Mouse (Mus musculus): Measurements from ENCODE around the gene Hsf4. TPM values are rescaled to one million over a fixed set of nuclear protein-coding genes. Genes with fewer than 3 reads are reported as not detected.

The Hsf4 gene
- polyA plus RNA-seq, 1 experiment from 2014 or later: 0.40 TPM

- ATAC-seq: no peak
- Histone ChIP-seq H3K36me3 (ENCODE audit: control insufficient read depth, insufficient read depth, low read length) (peaks cover under 1% of the 10 kb centered on the region), H3K4me1 (ENCODE audit: control insufficient read depth, insufficient read depth, low read length) (peaks cover 30% of the 10 kb centered on the region), H3K4me2 (ENCODE audit: low read length) (0 out of 2 replicates have a peak overlapping the region, but pooled peaks have one; percentile 6), H3K9me3 (replicated peaks; ENCODE audit: control insufficient read depth, low read length, poor library complexity, severe bottlenecking) (no peaks in the 10 kb centered on the region), H3K27ac (ENCODE audit: low read length) (no peak overlapping the region), H3K27me3 (ENCODE audit: control insufficient read depth, insufficient read depth, low read depth, low read length) (no peaks in the 10 kb centered on the region), H3K9ac (ENCODE audit: low read depth, low read length) (no peak overlapping the region), H3K4me3 (ENCODE audit: low read depth, low read length) (no peak overlapping the region)
- 65% methylated on average over 11 of the region's 11 CpGs for WGBS
Measured at GRCm38 (mm10) chr8:105295256-105295655, 25.7 kb downstream of the Hsf4 start.

GRCm38 (mm10) chr8:105295895-105296573, 26.4 kb downstream of the Hsf4 start, which contains the start of gene Exoc3l:
Gene Exoc3l, minus strand, starts transcription at chr8:105296101.
- Histone ChIP-seq H3K27me3 (ENCODE audit: control insufficient read depth, insufficient read depth, low read depth, low read length) (no peaks in the 10 kb centered on the region), H3K9ac (ENCODE audit: low read depth, low read length) (peak within 1 kb of the TSS; percentile 88; the same call in 1 of the 2 replicates), H3K4me3 (ENCODE audit: low read depth, low read length) (peak within 1 kb of the TSS; percentile 97; the same call in 1 of the 2 replicates), H3K36me3 (ENCODE audit: control insufficient read depth, insufficient read depth, low read length) (peaks cover 5% of the 10 kb centered on the region), H3K4me1 (ENCODE audit: control insufficient read depth, insufficient read depth, low read length) (peaks cover 23% of the 10 kb centered on the region), H3K4me2 (ENCODE audit: low read length) (peak within 1 kb of the TSS; percentile 95), H3K27ac (ENCODE audit: low read length) (peak within 1 kb of the TSS; percentile 58; the same call in 1 of the 2 replicates), H3K9me3 (replicated peaks; ENCODE audit: control insufficient read depth, low read length, poor library complexity, severe bottlenecking) (no peaks in the 10 kb centered on the region)
- WGBS: 70% methylated on average over 11 of the region's 11 CpGs
- ATAC-seq: no peak

GRCm38 (mm10) chr8:105297511-105298192, 28.1 kb downstream of the Hsf4 start, which contains the start of gene E2f4:
Gene E2f4, plus strand, starts transcription at chr8:105297663.
- peak within 1 kb of the TSS; percentile 88 for H3K9ac ChIP-seq (ENCODE audit: low read depth, low read length)
- peak within 1 kb of the TSS; percentile 95 for H3K4me2 ChIP-seq (ENCODE audit: low read length)
- H3K4me3 ChIP-seq (ENCODE audit: low read depth, low read length): peak within 1 kb of the TSS; percentile 97
- peaks cover 15% of the 10 kb centered on the region for H3K36me3 ChIP-seq (ENCODE audit: control insufficient read depth, insufficient read depth, low read length)
- under 1% methylated on average over 58 of the region's 58 CpGs for WGBS
- peaks cover 23% of the 10 kb centered on the region for H3K4me1 ChIP-seq (ENCODE audit: control insufficient read depth, insufficient read depth, low read length)
- no peaks in the 10 kb centered on the region for H3K27me3 ChIP-seq (ENCODE audit: control insufficient read depth, insufficient read depth, low read depth, low read length)
- peak within 1 kb of the TSS; percentile 65 for H3K27ac ChIP-seq (ENCODE audit: low read length)
- ATAC-seq: peak; percentile 89
- no peaks in the 10 kb centered on the region for H3K9me3 ChIP-seq (replicated peaks; ENCODE audit: control insufficient read depth, low read length, poor library complexity, severe bottlenecking)

GRCm38 (mm10) chr8:105298351-105299252, 29.0 kb downstream of the Hsf4 start:
- ATAC-seq: no peak
- Histone ChIP-seq H3K9ac (ENCODE audit: low read depth, low read length) (peak overlapping the region; percentile 88), H3K27me3 (ENCODE audit: control insufficient read depth, insufficient read depth, low read depth, low read length) (no peaks in the 10 kb centered on the region), H3K27ac (ENCODE audit: low read length) (no peak overlapping the region), H3K4me2 (ENCODE audit: low read length) (peak overlapping the region; percentile 95), H3K9me3 (replicated peaks; ENCODE audit: control insufficient read depth, low read length, poor library complexity, severe bottlenecking) (no peaks in the 10 kb centered on the region), H3K4me3 (ENCODE audit: low read depth, low read length) (peak overlapping the region; percentile 97), H3K4me1 (ENCODE audit: control insufficient read depth, insufficient read depth, low read length) (peaks cover 23% of the 10 kb centered on the region), H3K36me3 (ENCODE audit: control insufficient read depth, insufficient read depth, low read length) (peaks cover 17% of the 10 kb centered on the region)
- WGBS: 65% methylated on average over 18 of the region's 18 CpGs

GRCm38 (mm10) chr8:105299962-105300361, 30.4 kb downstream of the Hsf4 start:
- peaks cover 26% of the 10 kb centered on the region for H3K36me3 ChIP-seq (ENCODE audit: control insufficient read depth, insufficient read depth, low read length)
- WGBS: 94% methylated on average over 8 of the region's 8 CpGs
- H3K4me1 ChIP-seq (ENCODE audit: control insufficient read depth, insufficient read depth, low read length): peaks cover 23% of the 10 kb centered on the region
- H3K27ac ChIP-seq (ENCODE audit: low read length): no peak overlapping the region
- no peak overlapping the region for H3K9ac ChIP-seq (ENCODE audit: low read depth, low read length)
- H3K4me2 ChIP-seq (ENCODE audit: low read length): no peak overlapping the region
- H3K27me3 ChIP-seq (ENCODE audit: control insufficient read depth, insufficient read depth, low read depth, low read length): no peaks in the 10 kb centered on the region
- no peaks in the 10 kb centered on the region for H3K9me3 ChIP-seq (replicated peaks; ENCODE audit: control insufficient read depth, low read length, poor library complexity, severe bottlenecking)
- no peak overlapping the region for H3K4me3 ChIP-seq (ENCODE audit: low read depth, low read length)
- ATAC-seq: no peak

- Histone ChIP-seq H3K27ac (ENCODE audit: low read length) (no peak overlapping the region), H3K9me3 (replicated peaks; ENCODE audit: control insufficient read depth, low read length, poor library complexity, severe bottlenecking) (no peaks in the 10 kb centered on the region), H3K4me3 (ENCODE audit: low read depth, low read length) (no peak overlapping the region), H3K36me3 (ENCODE audit: control insufficient read depth, insufficient read depth, low read length) (peaks cover 43% of the 10 kb centered on the region), H3K4me2 (ENCODE audit: low read length) (no peak overlapping the region), H3K27me3 (ENCODE audit: control insufficient read depth, insufficient read depth, low read depth, low read length) (no peaks in the 10 kb centered on the region), H3K4me1 (ENCODE audit: control insufficient read depth, insufficient read depth, low read length) (peaks cover 21% of the 10 kb centered on the region), H3K9ac (ENCODE audit: low read depth, low read length) (no peak overlapping the region)
- no peak for ATAC-seq
- WGBS: 90% methylated on average over 7 of the region's 8 CpGs
Measured at GRCm38 (mm10) chr8:105303396-105303795, 33.8 kb downstream of the Hsf4 start.

GRCm38 (mm10) chr8:105303874-105304273, 34.3 kb downstream of the Hsf4 start:
- Histone ChIP-seq H3K27ac (ENCODE audit: low read length) (no peak overlapping the region), H3K4me2 (ENCODE audit: low read length) (no peak overlapping the region), H3K36me3 (ENCODE audit: control insufficient read depth, insufficient read depth, low read length) (peaks cover 44% of the 10 kb centered on the region), H3K4me1 (ENCODE audit: control insufficient read depth, insufficient read depth, low read length) (peaks cover 16% of the 10 kb centered on the region), H3K9me3 (replicated peaks; ENCODE audit: control insufficient read depth, low read length, poor library complexity, severe bottlenecking) (no peaks in the 10 kb centered on the region), H3K4me3 (ENCODE audit: low read depth, low read length) (no peak overlapping the region), H3K9ac (ENCODE audit: low read depth, low read length) (no peak overlapping the region), H3K27me3 (ENCODE audit: control insufficient read depth, insufficient read depth, low read depth, low read length) (no peaks in the 10 kb centered on the region)
- ATAC-seq: no peak
- 86% methylated on average over 9 of the region's 9 CpGs for WGBS

GRCm38 (mm10) chr8:105304325-105305210, 35.0 kb downstream of the Hsf4 start:
- WGBS: 73% methylated on average over 9 of the region's 9 CpGs
- H3K27ac ChIP-seq (ENCODE audit: low read length): no peak overlapping the region
- H3K4me3 ChIP-seq (ENCODE audit: low read depth, low read length): no peak overlapping the region
- H3K9me3 ChIP-seq (replicated peaks; ENCODE audit: control insufficient read depth, low read length, poor library complexity, severe bottlenecking): no peaks in the 10 kb centered on the region
- peaks cover 10% of the 10 kb centered on the region for H3K4me1 ChIP-seq (ENCODE audit: control insufficient read depth, insufficient read depth, low read length)
- H3K36me3 ChIP-seq (ENCODE audit: control insufficient read depth, insufficient read depth, low read length): peaks cover 44% of the 10 kb centered on the region
- ATAC-seq: peak; percentile 8; the same call in 1 of the 2 replicates
- no peak overlapping the region for H3K9ac ChIP-seq (ENCODE audit: low read depth, low read length)
- H3K27me3 ChIP-seq (ENCODE audit: control insufficient read depth, insufficient read depth, low read depth, low read length): no peaks in the 10 kb centered on the region
- H3K4me2 ChIP-seq (ENCODE audit: low read length): no peak overlapping the region

Data from midbrain, embryonic 16.5 days (tissue).